Mouse (Mus musculus) 3134 (cell line): ENCODE data around the gene Bmp6.

Experiments
- DNase-seq: peaks from one replicate; pipeline ENCODE4 v3.0.0-alpha.2; 2011; ENCODE audit warnings: low spot score; ENCODE audit not compliant: insufficient read length; ENCODE audit errors: extremely low read depth

The Bmp6 gene

GRCm38 (mm10) chr13:38425294-38425693 is 80.4 kb downstream of the Bmp6 start:
- DNase-seq, result no peak

DNA sequence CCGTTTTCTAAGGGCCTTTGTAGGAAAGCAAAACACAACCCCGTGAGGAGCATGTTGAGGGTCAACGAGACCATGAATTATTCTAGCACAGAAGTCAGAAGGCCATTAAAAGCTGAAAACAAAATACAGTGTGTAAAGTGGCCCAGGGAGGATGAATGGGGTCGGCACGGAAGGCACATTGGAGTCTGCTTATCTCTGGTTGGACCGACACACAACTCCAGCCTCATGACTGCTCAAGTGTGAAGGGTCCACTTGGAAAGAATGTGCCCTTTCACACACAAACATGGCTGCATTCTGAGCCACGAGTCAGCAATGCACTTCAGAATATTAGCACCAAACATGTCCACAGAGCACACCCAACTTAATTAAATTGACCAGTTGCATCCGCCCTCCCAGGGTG is 84.8 kb downstream of the Bmp6 start:
- no peak for DNase-seq

DNA sequence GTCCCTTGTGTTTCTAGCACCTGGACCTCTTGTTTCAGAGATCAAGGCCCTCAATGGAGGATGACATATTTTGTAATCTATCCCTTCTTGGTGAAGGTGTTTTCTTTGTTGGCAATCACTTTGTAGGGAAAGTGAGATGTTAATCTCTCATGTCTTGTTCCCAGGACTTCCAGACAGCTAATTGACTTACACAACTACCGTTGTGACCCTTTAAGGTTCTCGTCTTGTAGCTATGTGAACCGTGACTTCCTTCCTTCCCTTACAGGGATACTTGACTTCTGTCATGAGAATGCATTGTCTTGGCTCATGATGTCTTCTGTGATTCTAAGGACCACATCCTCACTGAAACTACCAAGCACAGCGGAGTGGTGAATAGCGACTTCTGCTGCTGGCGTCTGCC is 85.2 kb downstream of the Bmp6 start:
- no peak for DNase-seq

GRCm38 (mm10) chr13:38434831-38435230 is 89.9 kb downstream of the Bmp6 start:
- no peak for DNase-seq

GRCm38 (mm10) chr13:38437930-38438329 is 93.0 kb downstream of the Bmp6 start:
- DNase-seq, result no peak

DNA sequence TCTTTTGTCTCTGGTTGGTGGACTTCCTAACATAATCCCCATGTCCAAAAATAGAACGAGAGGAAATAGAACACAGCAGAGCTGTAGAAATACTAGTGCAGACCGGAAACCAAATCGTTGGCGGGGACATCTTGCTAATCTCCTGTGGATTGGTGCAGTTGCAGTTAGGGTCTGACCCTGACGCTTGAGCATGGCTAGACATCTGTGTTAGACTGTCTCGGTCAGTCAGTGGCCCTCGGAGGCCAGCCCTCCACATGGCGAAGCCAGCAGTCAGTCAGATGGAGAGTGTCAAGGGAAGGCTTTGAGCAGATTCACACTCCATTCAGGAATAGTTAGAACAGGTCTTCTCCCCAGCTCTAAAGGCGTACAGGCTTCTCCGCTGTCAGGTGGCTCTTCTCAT is 95.3 kb downstream of the Bmp6 start:
- no peak for DNase-seq

GRCm38 (mm10) chr13:38448516-38449015 is 103.7 kb downstream of the Bmp6 start:
- DNase-seq, result no peak

- peak; percentile 21 for DNase-seq
Measured at GRCm38 (mm10) chr13:38450051-38450971, 105.4 kb downstream of the Bmp6 start.

DNA sequence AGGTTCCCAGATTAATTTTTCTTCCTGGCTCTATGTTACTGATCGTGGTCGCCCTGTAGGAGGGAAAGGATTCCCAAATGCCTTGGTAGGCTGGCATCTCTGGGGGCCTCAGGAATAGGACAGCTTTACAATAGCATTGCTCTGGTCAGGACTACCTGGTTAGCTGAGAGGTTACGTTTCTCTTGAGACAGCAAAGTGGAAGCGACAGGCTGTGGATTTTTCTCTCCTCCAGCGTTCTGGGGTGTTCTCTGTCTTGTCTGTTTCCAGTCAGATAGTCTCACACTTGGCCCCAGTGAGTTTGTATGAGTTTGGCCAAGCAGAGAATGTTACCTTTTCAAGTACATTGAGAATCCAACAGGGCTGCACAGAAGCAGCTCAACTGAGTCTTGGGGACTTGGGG is 106.5 kb downstream of the Bmp6 start:
- DNase-seq, result no peak

- DNase-seq, result no peak
Measured at GRCm38 (mm10) chr13:38463410-38463809, 118.5 kb downstream of the Bmp6 start.

- DNase-seq, result no peak
Measured at GRCm38 (mm10) chr13:38470882-38471281, 126.0 kb downstream of the Bmp6 start.

DNA sequence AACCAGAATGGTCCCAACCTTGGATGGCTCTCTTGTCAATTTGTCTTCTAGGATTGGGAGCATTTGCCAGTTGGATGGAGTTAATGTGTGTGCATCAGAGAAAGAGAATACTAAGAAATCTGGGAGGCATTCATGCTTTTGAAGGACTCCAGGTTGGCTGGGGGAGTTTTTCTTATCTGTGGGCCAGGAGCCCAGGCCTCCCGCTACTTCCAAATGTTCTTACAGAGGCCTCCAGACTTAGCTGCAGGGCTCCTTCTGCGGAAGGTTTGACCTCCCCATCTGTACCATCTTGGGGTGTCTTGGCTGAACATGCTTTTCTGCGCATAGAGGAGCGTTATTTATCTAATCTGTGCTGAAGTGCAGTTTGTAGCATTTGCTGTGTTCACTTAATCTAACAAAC is 127.7 kb downstream of the Bmp6 start:
- no peak for DNase-seq

GRCm38 (mm10) chr13:38473497-38473896 is 128.6 kb downstream of the Bmp6 start:
- no peak for DNase-seq

- no peak for DNase-seq
Measured at GRCm38 (mm10) chr13:38476936-38477335, 132.0 kb downstream of the Bmp6 start.

DNA sequence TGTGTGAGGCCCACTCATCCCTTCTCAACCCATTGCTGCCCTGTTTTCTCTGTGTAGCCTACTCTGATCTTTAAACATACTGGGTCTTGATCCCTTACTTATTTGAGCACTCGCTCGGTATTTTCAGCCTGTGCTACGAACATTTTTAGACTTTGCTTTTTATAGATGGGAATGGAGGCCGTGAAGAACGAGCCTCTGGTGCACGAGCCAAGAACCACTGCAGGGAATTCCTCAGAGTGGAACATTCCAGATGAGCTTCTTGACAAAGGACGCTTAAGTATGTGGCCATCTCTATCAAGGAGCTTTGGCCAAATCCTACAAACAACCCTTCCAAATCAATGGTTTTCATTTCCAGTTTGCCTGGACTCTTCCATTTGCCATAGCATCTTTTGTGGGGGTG is 136.1 kb downstream of the Bmp6 start:
- DNase-seq, result no peak

DNA sequence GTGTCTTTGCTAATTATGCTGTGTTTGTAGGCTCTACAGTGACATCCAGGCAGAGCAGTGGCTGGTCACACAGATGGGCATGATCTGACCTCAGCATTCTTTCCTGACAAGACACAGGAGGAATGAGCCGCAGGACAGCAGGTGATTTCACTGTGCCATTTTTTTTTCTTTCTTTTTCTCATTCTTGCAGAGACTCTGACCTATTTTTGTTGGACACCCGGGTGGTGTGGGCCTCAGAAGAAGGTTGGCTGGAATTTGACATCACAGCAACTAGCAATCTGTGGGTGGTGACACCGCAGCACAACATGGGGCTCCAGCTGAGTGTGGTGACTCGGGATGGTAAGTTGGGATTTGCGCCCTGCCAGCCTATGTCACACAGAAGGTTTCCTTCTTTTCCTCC is 139.8 kb downstream of the Bmp6 start:
- no peak for DNase-seq

- no peak for DNase-seq
Measured at GRCm38 (mm10) chr13:38486767-38487166, 141.9 kb downstream of the Bmp6 start.

GRCm38 (mm10) chr13:38496715-38497114 is 151.8 kb downstream of the Bmp6 start:
- no peak for DNase-seq

DNA sequence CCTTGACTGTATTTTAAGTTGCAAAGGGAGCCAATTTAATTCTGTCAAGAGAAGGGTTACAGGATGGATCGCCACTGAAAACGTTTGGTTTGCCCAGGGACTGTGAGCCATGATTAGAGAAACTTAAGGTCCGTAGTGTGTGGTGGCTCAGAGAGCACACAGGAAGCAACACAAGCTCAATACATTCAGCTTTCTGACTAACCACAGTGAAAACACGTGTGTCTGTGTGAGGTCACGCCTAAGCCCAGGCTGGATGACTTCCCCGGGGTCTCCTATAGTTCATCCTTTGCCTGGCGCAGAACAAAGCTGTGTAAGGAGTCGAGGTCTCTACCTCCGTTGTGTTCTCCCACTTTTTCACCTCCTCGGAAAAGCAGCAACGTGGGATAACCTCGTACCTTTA is 156.4 kb downstream of the Bmp6 start:
- no peak for DNase-seq

DNA sequence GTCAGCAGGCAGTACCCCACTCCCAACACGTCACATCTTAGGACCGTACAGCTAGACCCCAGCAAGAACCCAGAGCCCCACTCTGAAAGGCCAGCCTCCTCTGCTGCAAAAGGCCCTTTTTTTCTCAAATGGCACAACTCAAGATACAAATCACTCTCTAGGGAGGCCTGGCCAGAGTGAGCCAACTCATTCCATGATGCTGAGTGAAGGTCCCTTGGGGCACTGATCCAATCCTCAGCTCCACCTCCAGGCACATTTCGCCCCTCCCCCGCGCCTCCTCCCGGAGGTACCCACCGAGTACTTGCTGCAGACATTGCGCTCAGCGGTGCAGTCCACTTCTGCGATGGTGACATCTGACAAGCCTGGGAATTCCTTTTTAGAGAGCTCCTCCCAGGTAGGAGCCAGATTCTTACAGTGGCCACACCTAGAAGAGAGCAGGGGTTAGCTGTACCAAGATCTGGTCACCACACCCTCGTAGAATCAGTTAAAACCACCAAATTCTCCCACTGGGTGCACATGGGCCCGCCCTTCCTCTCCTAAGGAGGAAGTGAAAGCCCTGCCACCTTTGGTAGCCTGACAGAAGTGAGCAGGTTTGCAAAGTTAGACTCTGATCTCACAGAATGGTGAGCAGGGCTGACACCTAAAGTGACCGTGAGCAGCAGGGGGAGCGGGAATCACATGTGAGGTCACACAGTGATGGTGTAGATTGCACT is 158.4 kb downstream of the Bmp6 start:
- peak; percentile 50 for DNase-seq

DNA sequence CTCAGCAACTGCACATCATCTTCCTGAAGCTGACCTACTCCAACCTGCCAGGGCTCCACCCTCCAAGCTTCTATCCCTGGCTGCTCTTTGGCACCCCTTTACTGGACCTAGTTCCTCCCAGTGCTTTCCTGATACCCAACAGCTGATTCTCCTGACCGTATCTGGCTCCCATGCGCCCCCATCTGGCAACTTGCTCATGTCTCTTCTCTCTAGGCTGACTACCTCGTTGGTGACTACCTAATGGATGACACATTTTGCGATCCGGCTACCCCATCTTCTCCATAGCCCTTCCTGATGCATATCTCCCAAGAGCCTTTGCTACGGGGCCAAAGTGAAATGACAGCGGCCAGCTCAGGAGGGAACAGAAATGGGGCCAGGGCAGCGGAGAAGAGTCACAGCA is 161.4 kb downstream of the Bmp6 start:
- DNase-seq, result no peak

DNA sequence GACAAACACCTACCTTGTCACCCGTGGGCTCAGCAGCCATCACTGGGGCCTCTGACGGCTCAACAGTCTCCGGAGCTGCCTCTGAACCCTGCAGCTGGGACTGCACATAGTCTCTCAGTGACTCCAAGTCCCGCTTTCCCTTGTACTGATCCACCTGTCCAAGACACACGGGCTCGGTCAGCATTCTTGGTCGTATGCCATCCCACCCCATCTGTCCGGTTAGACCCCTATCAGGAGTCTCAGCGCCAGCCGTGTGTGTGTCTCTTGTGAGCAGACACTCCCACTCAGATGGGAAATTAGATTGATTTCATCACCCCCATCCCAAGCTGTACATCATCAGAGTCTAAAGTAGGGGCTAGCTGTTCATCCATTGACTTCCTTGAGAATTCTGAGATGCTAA is 162.0 kb downstream of the Bmp6 start:
- DNase-seq, result no peak
